Mouse (Mus musculus) heart, adult 11 months (tissue): ENCODE results near the gene Smpd3.
A peak's percentile ranks its signal among the peaks of the same experiment; 100 is the strongest.

Experiments used
- DNase-seq: peaks from one replicate; pipeline ENCODE4 v3.0.0; 2022

Smpd3 gene

GRCm38 (mm10) chr8:106337852-106338521 lies at the start of gene Smpd3:
Gene Smpd3, minus strand, starts transcription at chr8:106337988.
- peak; percentile 100 for DNase-seq

GRCm38 (mm10) chr8:106381026-106381425 lies 43.2 kb upstream of the Smpd3 start:
- DNase-seq: no peak

- DNase-seq: no peak
Observed at GRCm38 (mm10) chr8:106379357-106379756, 41.6 kb upstream of the Smpd3 start.

- DNase-seq: peak; percentile 98
Observed at GRCm38 (mm10) chr8:106378501-106379048, 40.8 kb upstream of the Smpd3 start.

- DNase-seq: no peak
Observed at GRCm38 (mm10) chr8:106376862-106377261, 39.1 kb upstream of the Smpd3 start.

- DNase-seq: no peak
Observed at GRCm38 (mm10) chr8:106375957-106376356, 38.2 kb upstream of the Smpd3 start.

GRCm38 (mm10) chr8:106369069-106369468 lies 31.3 kb upstream of the Smpd3 start:
- no peak for DNase-seq

- no peak for DNase-seq
Observed at GRCm38 (mm10) chr8:106368501-106368900, 30.7 kb upstream of the Smpd3 start.

- no peak for DNase-seq
Observed at GRCm38 (mm10) chr8:106364837-106365236, 27.0 kb upstream of the Smpd3 start.

- DNase-seq: peak; percentile 93
Observed at GRCm38 (mm10) chr8:106364278-106364677, 26.5 kb upstream of the Smpd3 start.

GRCm38 (mm10) chr8:106363321-106363720 lies 25.5 kb upstream of the Smpd3 start:
- DNase-seq: no peak

- DNase-seq: no peak
Observed at GRCm38 (mm10) chr8:106359650-106360338, 22.0 kb upstream of the Smpd3 start.

GRCm38 (mm10) chr8:106351135-106351534 lies 13.3 kb upstream of the Smpd3 start:
- peak; percentile 93 for DNase-seq

GRCm38 (mm10) chr8:106349398-106349797 lies 11.6 kb upstream of the Smpd3 start:
- DNase-seq: peak; percentile 71

GRCm38 (mm10) chr8:106346123-106346522 lies 8.3 kb upstream of the Smpd3 start:
- peak; percentile 84 for DNase-seq

- DNase-seq: peak; percentile 48
Observed at GRCm38 (mm10) chr8:106343471-106343870, 5.7 kb upstream of the Smpd3 start.

GRCm38 (mm10) chr8:106342828-106343227 lies 5.0 kb upstream of the Smpd3 start:
- no peak for DNase-seq

GRCm38 (mm10) chr8:106338741-106339209 lies 987 bp upstream of the Smpd3 start:
- peak; percentile 94 for DNase-seq

GRCm38 (mm10) chr8:106336561-106336960 lies 1.2 kb downstream of the Smpd3 start:
- peak; percentile 91 for DNase-seq

- DNase-seq: peak; percentile 49
Observed at GRCm38 (mm10) chr8:106336031-106336430, 1.8 kb downstream of the Smpd3 start.

GRCm38 (mm10) chr8:106335196-106335595 lies 2.6 kb downstream of the Smpd3 start:
- peak; percentile 87 for DNase-seq

- DNase-seq: peak; percentile 70
Observed at GRCm38 (mm10) chr8:106333346-106333745, 4.4 kb downstream of the Smpd3 start.

- DNase-seq: peak; percentile 64
Observed at GRCm38 (mm10) chr8:106332498-106332897, 5.3 kb downstream of the Smpd3 start.

GRCm38 (mm10) chr8:106326624-106327023 lies 11.2 kb downstream of the Smpd3 start:
- peak; percentile 58 for DNase-seq
